Mouse (Mus musculus) intestine, embryonic 15.5 days (tissue): ENCODE data around the gene Inha. TPM values are rescaled to one million over a fixed set of nuclear protein-coding genes. Genes with fewer than 3 reads are reported as not detected.
A peak's percentile ranks its signal among the peaks of the same experiment; 100 is the strongest.

Source experiments
- ATAC-seq: fragments of 200-750 bp; cut with Nextera tagmentation; 2 replicates; pipeline ENCODE4 v1.8.0; 2017; ENCODE audit warnings: moderate TSS enrichment, moderate library complexity
- H3K27ac ChIP-seq: fragments of 300-500 bp; sonication (generic); 2 replicates; pipeline ENCODE4 v1.5.1; 2015; ENCODE audit warnings: mild to moderate bottlenecking, inconsistent platforms
- H3K27me3 ChIP-seq: fragments of 300-500 bp; sonication (generic); replicated peaks from 2 replicates; pipeline ENCODE4 v1.6.1; 2015; ENCODE audit warnings: inconsistent platforms
- H3K36me3 ChIP-seq: fragments of 300-500 bp; sonication (generic); 2 replicates; pipeline ENCODE4 v1.6.1; 2015; ENCODE audit warnings: inconsistent platforms
- H3K4me1 ChIP-seq: fragments of 300-500 bp; sonication (generic); replicated peaks from 2 replicates; pipeline ENCODE4 v1.6.1; 2015; ENCODE audit warnings: inconsistent platforms
- H3K4me2 ChIP-seq: fragments of 300-500 bp; sonication (generic); replicated peaks from 2 replicates; pipeline ENCODE4 v1.6.1; 2015; ENCODE audit warnings: mild to moderate bottlenecking, inconsistent platforms
- H3K4me3 ChIP-seq: fragments of 300-500 bp; sonication (generic); replicated peaks from 2 replicates; pipeline ENCODE4 v1.5.1; 2015; ENCODE audit warnings: inconsistent platforms
- H3K9ac ChIP-seq: fragments of 300-500 bp; sonication (generic); 2 replicates; pipeline ENCODE4 v1.6.1; 2015; ENCODE audit warnings: inconsistent platforms
- H3K9me3 ChIP-seq: fragments of 300-500 bp; sonication (generic); 2 replicates; pipeline ENCODE4 v1.6.1; 2016; ENCODE audit warnings: inconsistent platforms
- WGBS: fragments of 180-500 bp; shearing (Covaris S2); methylation state at CpG from one replicate; pipeline ENCODE4 v1.1.7; 2015; 5-methylcytosine and 5-hydroxymethylcytosine counted together
- polyA plus RNA-seq: library from polyadenylated mRNA; unstranded; fragments of >200 nt; fragmentation: Nextera tagmentation; extraction: Ambion mirVana; gene quantifications from 2 replicates; pipeline ENCODE4 v1.2.1, GENCODE M21; 2015

The Inha gene
- polyA plus RNA-seq, 1 experiment from 2014 or later, result 5.2 TPM

DNA sequence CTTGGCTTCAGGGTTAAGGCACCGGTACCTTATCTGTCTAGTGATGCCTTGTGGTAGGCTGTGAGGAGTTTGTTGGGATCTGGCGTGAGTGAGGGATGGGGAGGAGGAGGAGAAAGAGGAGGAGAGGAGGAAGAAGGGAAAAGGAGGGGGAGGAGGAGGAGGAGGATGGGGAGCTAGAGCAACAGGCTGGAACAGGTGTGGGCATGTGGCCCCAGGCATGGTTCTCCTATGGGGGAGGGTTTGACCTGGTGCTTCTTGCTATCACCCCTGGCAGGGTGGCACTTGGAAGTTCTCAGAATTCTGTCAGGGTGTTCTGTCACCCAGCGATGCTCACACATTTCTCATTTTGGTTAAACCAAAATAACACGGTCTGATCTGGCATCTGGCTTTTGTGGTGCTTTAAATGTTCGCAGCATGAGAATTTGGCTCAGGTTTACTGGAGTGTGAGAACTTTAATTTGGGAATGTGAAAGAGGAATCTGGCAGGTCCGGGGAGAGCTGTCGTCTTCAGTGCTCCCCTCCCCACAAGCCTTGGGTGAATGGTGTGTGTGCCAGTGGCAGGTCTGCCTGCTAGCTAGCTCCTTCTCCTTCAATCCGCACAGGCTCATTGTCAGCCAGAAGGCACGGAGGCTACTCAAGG is 49.4 kb downstream of the Inha start:
- no peak for ATAC-seq
- Histone ChIP-seq H3K4me2 (no peak overlapping the region), H3K4me3 (no peak overlapping the region), H3K27me3 (no peaks in the 10 kb centered on the region), H3K4me1 (peaks cover 10% of the 10 kb centered on the region), H3K9ac (no peak overlapping the region), H3K9me3 (no peaks in the 10 kb centered on the region), H3K36me3 (0 out of 2 replicates have a peak, but pooled peaks cover 4% of the 10 kb centered on the region), H3K27ac (no peak overlapping the region)
- 88% methylated on average over 9 of the region's 9 CpGs for WGBS

GRCm38 (mm10) chr1:75557041-75557440 is 50.2 kb downstream of the Inha start:
- H3K27me3 ChIP-seq, result no peaks in the 10 kb centered on the region
- no peak overlapping the region for H3K9ac ChIP-seq
- no peak overlapping the region for H3K4me3 ChIP-seq
- no peaks in the 10 kb centered on the region for H3K9me3 ChIP-seq
- ATAC-seq, result no peak
- H3K27ac ChIP-seq, result no peak overlapping the region
- 0 out of 2 replicates have a peak, but pooled peaks cover 2% of the 10 kb centered on the region for H3K36me3 ChIP-seq
- no peak overlapping the region for H3K4me2 ChIP-seq
- H3K4me1 ChIP-seq, result peaks cover 10% of the 10 kb centered on the region
- 88% methylated on average over 7 of the region's 7 CpGs for WGBS

- ATAC-seq, result 0 out of 2 replicates have a peak, but pooled peaks have one; percentile 4
- Histone ChIP-seq H3K9me3 (no peaks in the 10 kb centered on the region), H3K36me3 (no peaks in the 10 kb centered on the region), H3K4me1 (peaks cover 10% of the 10 kb centered on the region), H3K9ac (no peak overlapping the region; the same call in 1 of the 2 replicates), H3K4me2 (peak overlapping the region; percentile 55; the same call in 1 of the 2 replicates), H3K27me3 (no peaks in the 10 kb centered on the region), H3K4me3 (no peak overlapping the region), H3K27ac (peak overlapping the region; percentile 62)
- 84% methylated on average over 18 of the region's 18 CpGs for WGBS
These were observed 51.7 kb downstream of the Inha start for GRCm38 (mm10) chr1:75558388-75559178.

GRCm38 (mm10) chr1:75559212-75559925 is 52.5 kb downstream of the Inha start:
- 6% methylated on average over 17 of the region's 17 CpGs for WGBS
- no peaks in the 10 kb centered on the region for H3K9me3 ChIP-seq
- no peaks in the 10 kb centered on the region for H3K27me3 ChIP-seq
- H3K4me3 ChIP-seq, result no peak overlapping the region; the same call in 1 of the 2 replicates
- peak overlapping the region; percentile 62 for H3K27ac ChIP-seq
- ATAC-seq, result peak; percentile 97
- H3K9ac ChIP-seq, result peak overlapping the region; percentile 32; the same call in 1 of the 2 replicates
- peak overlapping the region; percentile 55 for H3K4me2 ChIP-seq
- no peaks in the 10 kb centered on the region for H3K36me3 ChIP-seq
- peaks cover 10% of the 10 kb centered on the region for H3K4me1 ChIP-seq

Other genes starting within 250 kb of the Inha start
- gene Ptprn, start 242.6 kb upstream of the Inha start, polyA plus RNA-seq, result 3.2 and 3.6 TPM in 2 replicates
- 12.7 and 13.8 TPM in 2 replicates for gene Resp18, start 228.7 kb upstream of the Inha start, polyA plus RNA-seq
- gene Dnpep, start 189.1 kb upstream of the Inha start, polyA plus RNA-seq, result 131 and 145 TPM in 2 replicates
- 105 and 111 TPM in 2 replicates for gene Des, start 146.7 kb upstream of the Inha start, polyA plus RNA-seq
- gene Speg, start 131.8 kb upstream of the Inha start, polyA plus RNA-seq, result 35.6 and 39.3 TPM in 2 replicates
- 98.9 and 103 TPM in 2 replicates for gene Gmppa, start 71.1 kb upstream of the Inha start, polyA plus RNA-seq
- 2.6 and 2.7 TPM in 2 replicates for gene Asic4, start 56.6 kb upstream of the Inha start, polyA plus RNA-seq
- 35.9 and 36.9 TPM in 2 replicates for gene Chpf, start 27.8 kb upstream of the Inha start, polyA plus RNA-seq
- 2.2 and 2.4 TPM in 2 replicates for gene Tmem198, start 27.5 kb upstream of the Inha start, polyA plus RNA-seq
- gene Obsl1, start 625 bp upstream of the Inha start, polyA plus RNA-seq, result 70.3 and 70.5 TPM in 2 replicates
- gene Stk11ip, start 14.5 kb downstream of the Inha start, polyA plus RNA-seq, result 18.2 and 18.9 TPM in 2 replicates
- gene Slc4a3, start 39.2 kb downstream of the Inha start, polyA plus RNA-seq, result 13.4 and 14.1 TPM in 2 replicates